Mouse (Mus musculus): ENCODE results near the gene Rbfox3.

Gene Rbfox3

GRCm38 (mm10) chr11:118906131-118906823 is 5.1 kb downstream of the Rbfox3 start:
- DNase-seq (ENCODE audit: low spot score), result no peak

DNA sequence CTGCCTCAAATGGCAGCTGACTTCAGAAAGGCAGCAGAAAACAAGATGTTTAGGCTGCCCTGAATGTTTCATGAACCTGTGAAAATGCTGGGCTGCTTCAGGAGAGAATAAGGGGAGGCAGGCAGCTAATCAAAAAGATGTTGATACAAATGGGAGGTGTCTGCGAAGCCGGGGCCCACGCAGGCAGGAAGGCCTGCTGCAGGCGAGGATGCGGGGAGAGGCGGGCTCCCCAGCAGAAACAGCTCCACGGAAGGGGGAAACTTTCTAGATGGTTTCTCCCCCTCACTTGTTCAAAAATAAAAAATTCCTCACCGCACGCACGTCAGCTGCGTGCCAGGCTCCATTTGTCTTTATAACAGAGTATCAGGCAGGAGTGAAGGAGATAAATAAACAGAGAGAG is 5.7 kb downstream of the Rbfox3 start:
- DNase-seq (ENCODE audit: low spot score), result no peak

DNA sequence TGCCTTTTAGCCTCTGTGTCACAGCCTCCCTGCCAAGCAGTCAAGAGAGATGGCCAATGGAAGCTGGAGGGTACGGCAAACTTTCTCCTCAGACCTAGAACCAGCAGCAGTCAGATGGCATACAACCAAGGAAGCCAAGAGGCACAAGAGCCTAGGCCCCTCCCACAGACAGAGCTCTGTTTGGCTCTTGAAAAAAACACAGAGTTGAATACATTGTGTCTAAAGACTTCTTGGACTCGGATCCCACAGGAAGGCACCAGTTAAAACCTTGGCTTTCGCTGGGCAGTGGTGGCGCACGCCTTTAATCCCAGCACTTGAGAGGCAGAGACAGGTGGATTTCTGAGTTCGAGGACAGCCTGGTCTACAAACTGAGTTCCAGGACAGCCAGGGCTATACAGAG is 7.1 kb downstream of the Rbfox3 start:
- DNase-seq (ENCODE audit: low spot score), result no peak

- DNase-seq (ENCODE audit: low spot score), result no peak
Observed at GRCm38 (mm10) chr11:118899771-118900545, 11.4 kb downstream of the Rbfox3 start.

DNA sequence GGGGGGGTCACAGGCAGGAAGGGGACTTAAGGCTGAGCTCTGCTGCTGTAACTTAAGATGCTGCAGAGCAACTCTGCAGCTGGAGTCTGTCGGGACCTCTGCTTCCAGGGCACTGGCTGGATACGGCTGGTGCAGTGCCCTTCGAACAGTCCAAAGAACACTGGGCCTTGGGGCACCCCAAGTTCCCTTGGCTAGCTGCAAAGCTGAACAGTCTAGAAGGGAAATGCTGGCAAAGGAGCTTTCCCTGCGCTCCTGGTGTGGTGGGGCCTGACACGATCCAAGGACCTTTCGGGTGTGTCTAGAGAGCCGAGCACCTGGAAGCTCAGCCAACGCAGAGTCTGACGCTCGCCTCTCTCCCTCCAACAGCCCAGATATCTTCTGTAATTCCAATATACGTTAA is 12.8 kb downstream of the Rbfox3 start:
- no peak for DNase-seq (ENCODE audit: low spot score)

- no peak for DNase-seq (ENCODE audit: low spot score)
Observed at GRCm38 (mm10) chr11:118898156-118898555, 13.2 kb downstream of the Rbfox3 start.

DNA sequence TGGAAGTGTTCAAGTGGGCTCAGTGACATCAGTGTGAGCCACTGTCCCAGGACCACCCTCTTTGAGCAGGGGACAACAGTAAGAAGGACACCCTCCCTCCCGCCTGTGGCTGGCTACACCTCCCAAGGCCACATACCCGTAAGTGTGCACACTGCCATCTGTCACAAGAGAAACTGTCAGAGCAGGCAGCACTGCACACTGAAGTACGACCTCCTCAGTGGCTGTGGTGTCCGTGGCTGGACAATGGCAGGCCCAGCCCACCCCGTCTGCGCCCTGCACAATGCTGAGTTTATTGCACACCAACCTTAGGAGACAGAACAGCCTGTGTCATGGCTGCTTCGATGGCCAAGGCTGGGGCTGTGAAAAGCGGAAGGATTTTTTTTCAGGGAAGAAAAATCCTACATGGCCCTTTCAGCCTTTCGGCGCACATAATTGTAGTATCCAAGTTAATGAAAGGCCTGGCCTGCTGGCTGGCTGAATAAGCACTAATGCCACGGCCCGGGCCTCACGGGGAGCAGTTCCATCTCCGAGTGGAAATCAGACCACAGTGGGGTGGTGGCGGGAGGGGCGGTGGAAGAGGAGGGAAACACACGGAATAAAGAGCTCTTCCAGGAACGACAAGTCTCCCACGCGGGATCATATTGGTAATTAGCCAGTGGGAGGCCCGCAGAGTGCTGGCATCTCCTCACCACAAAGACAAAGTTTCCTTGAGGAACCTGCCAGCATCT is 14.1 kb downstream of the Rbfox3 start:
- no peak for DNase-seq (ENCODE audit: low spot score)

- DNase-seq (ENCODE audit: low spot score), result no peak
Observed at GRCm38 (mm10) chr11:118896032-118896675, 15.2 kb downstream of the Rbfox3 start.

GRCm38 (mm10) chr11:118894835-118895234 is 16.6 kb downstream of the Rbfox3 start:
- no peak for DNase-seq (ENCODE audit: low spot score)

DNA sequence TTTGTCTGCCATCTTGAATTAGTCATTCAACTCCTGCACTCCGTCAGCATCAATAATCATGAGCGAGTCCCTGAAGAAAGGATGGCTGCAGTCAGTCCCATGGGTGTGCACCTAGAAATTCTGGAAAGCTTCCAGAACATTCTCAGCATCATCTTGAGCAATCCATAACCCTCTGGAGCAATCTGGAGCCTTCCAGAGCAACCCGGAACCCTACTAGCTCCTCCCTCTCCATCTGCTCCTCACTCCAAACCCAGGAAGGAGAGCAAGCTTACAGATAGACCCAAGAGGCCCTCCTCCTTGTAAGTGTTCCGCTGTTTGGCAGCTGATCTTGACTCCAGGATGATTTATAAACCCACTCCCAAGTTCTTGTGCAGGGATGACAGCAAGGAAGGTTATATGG is 17.2 kb downstream of the Rbfox3 start:
- no peak for DNase-seq (ENCODE audit: low spot score)

GRCm38 (mm10) chr11:118892876-118893275 is 18.5 kb downstream of the Rbfox3 start:
- no peak for DNase-seq (ENCODE audit: low spot score)

DNA sequence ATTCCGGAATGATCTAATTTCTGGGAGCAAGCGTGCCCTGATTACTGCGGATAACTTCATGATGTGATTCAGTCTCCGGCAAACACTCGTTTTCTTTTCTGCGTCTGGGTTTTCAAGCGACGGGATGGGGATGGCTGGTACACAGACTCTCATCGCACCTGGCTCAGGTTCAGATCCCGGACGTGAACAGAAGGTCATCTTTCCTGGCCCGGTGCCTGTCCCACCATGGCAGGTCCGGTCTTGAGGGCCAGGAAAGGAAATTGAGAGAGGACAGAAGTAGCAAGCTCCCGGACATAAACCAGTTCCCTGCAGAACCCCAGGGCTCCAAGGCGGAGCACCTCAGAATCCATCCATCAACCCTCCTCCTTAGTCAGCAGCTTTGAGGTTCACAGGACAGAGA is 19.9 kb downstream of the Rbfox3 start:
- DNase-seq (ENCODE audit: low spot score), result no peak

- DNase-seq (ENCODE audit: low spot score), result no peak
Observed at GRCm38 (mm10) chr11:118890992-118891398, 20.4 kb downstream of the Rbfox3 start.

GRCm38 (mm10) chr11:118890474-118890873 is 20.9 kb downstream of the Rbfox3 start:
- no peak for DNase-seq (ENCODE audit: low spot score)

DNA sequence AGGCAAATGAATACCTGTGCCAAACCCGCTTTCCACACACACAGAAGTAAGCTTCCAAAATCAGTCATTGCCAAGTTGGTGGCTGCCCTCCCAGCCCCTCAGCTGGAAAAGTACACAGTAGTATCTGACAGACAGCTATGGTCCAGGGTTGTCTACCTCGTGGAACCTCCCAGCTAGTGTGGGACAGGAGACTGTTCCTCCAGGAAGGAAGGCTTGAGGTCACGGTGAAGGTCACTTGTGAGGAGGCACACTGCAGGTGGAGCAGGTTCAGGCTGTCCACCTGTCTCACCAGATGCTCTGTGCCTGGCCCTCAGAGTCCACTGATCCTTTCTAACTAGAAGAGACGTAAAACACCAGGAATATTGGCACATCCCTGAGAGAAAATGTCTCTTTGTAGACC is 21.9 kb downstream of the Rbfox3 start:
- DNase-seq (ENCODE audit: low spot score), result no peak

DNA sequence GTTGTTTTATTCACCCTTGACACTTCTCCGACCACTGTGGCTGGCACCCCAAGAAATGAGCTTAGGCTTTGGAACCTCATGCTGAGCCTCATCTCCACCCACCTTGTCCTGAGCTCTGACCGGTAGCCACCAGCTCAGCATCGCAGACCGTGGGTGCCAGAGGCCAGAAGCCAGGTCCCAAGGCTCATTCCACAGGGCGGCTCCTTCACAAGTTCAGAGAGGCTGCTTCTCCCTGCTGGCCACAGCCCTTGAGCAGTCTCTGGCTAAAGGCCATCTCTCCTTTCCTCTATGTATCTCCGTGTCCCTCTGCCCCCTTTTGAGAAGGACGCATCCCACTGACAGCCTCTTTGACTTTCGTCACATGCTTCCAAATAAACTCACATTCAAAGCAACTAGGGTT is 23.0 kb downstream of the Rbfox3 start:
- DNase-seq (ENCODE audit: low spot score), result no peak

- no peak for DNase-seq (ENCODE audit: low spot score)
Observed at GRCm38 (mm10) chr11:118887206-118887605, 24.2 kb downstream of the Rbfox3 start.

GRCm38 (mm10) chr11:118886269-118886965 is 25.0 kb downstream of the Rbfox3 start:
- DNase-seq (ENCODE audit: low spot score), result no peak

GRCm38 (mm10) chr11:118885604-118886003 is 25.8 kb downstream of the Rbfox3 start:
- peak; percentile 63 for DNase-seq (ENCODE audit: low spot score)

GRCm38 (mm10) chr11:118885135-118885534 is 26.3 kb downstream of the Rbfox3 start:
- DNase-seq (ENCODE audit: low spot score), result no peak

DNA sequence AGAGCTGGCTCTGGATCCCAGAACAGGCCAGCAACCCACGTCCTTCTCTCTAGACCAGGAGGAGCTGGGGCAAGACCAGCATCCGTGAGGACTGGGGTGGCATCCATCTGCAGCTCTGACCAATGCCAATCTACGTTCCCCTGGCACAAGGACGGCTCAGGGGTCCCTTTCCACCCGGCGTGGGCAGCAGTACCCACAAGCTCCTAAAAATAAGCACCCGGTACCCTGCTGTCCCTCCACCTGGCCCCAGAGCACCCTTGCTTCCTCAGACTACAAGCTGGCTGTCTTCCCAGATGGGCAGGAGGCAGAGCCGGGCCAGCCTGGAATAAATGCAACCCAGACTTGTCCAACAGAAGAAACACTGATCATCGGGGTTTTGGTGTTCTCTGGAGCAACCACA is 28.3 kb downstream of the Rbfox3 start:
- DNase-seq (ENCODE audit: low spot score), result no peak
